Mouse (Mus musculus) gonadal fat pad, adult 2 months (tissue): ENCODE measurements at regions not wholly inside any gene's neighbourhood (a gene's known extent, or its start where the extent isn't known, plus 50 kb on each side); places are given as distances from the start of the nearest gene placed in this dataset.
"Not testable (repeated sequence)": the region's sequence is repeated elsewhere in the genome, so short reads cannot be mapped to it uniquely, and the experiment has no call there.

Experiments
- DNase-seq: peaks from one replicate; pipeline ENCODE4 v3.0.0-alpha.2; 2012; ENCODE audit warnings: low read depth

- DNase-seq = no peak
Measured at GRCm38 (mm10) chr14:58352986-58353385, 282.6 kb downstream of the Fgf9 start.

- DNase-seq = no peak
Measured at GRCm38 (mm10) chr14:58336148-58336547, 265.8 kb downstream of the Fgf9 start.

GRCm38 (mm10) chr14:58323164-58323563 is 252.8 kb downstream of the Fgf9 start:
- no peak for DNase-seq

- no peak for DNase-seq
Measured at GRCm38 (mm10) chr14:58322461-58322860, 252.1 kb downstream of the Fgf9 start.

GRCm38 (mm10) chr14:58321875-58322274 is 251.5 kb downstream of the Fgf9 start:
- DNase-seq = no peak

- no peak for DNase-seq
Measured at GRCm38 (mm10) chr14:58321234-58321633, 250.9 kb downstream of the Fgf9 start.

GRCm38 (mm10) chr14:58317640-58318039 is 247.3 kb downstream of the Fgf9 start:
- no peak for DNase-seq

GRCm38 (mm10) chr14:58317231-58317630 is 246.9 kb downstream of the Fgf9 start:
- no peak for DNase-seq

GRCm38 (mm10) chr14:58307695-58308094 is 237.3 kb downstream of the Fgf9 start:
- no peak for DNase-seq

GRCm38 (mm10) chr14:58306832-58307521 is 236.6 kb downstream of the Fgf9 start:
- no peak for DNase-seq

GRCm38 (mm10) chr14:58300411-58300887 is 230.1 kb downstream of the Fgf9 start:
- no peak for DNase-seq

- no peak for DNase-seq
Measured at GRCm38 (mm10) chr14:58286007-58286525, 215.7 kb downstream of the Fgf9 start.

GRCm38 (mm10) chr14:58282708-58283290 is 212.5 kb downstream of the Fgf9 start:
- DNase-seq = no peak

GRCm38 (mm10) chr14:58282264-58282663 is 211.9 kb downstream of the Fgf9 start:
- no peak for DNase-seq

GRCm38 (mm10) chr14:58274440-58274839 is 204.1 kb downstream of the Fgf9 start:
- DNase-seq = not testable (repeated sequence)

- no peak for DNase-seq
Measured at GRCm38 (mm10) chr14:58273693-58274419, 203.5 kb downstream of the Fgf9 start.

- no peak for DNase-seq
Measured at GRCm38 (mm10) chr14:58265373-58265772, 195.0 kb downstream of the Fgf9 start.

- DNase-seq = no peak
Measured at GRCm38 (mm10) chr14:58264401-58264800, 194.1 kb downstream of the Fgf9 start.

GRCm38 (mm10) chr14:58253369-58253968 is 183.1 kb downstream of the Fgf9 start:
- DNase-seq = peak; percentile 5

GRCm38 (mm10) chr14:58225869-58226268 is 155.5 kb downstream of the Fgf9 start:
- no peak for DNase-seq

- no peak for DNase-seq
Measured at GRCm38 (mm10) chr14:58224419-58224818, 154.1 kb downstream of the Fgf9 start.

- DNase-seq = no peak
Measured at GRCm38 (mm10) chr14:58208401-58208800, 138.1 kb downstream of the Fgf9 start.
